Mouse (Mus musculus) adrenal gland, adult 8-10 months (tissue): ENCODE measurements around the gene Zfp334. TPM values are rescaled to one million over a fixed set of nuclear protein-coding genes. Genes with fewer than 3 reads are reported as not detected.

ENCODE experiments used
- total RNA-seq, 4 experiments: library from RNA; stranded (reverse); gene quantifications; 2 replicates each; pipeline ENCODE4 v1.2.4; 2022

The Zfp334 gene
- total RNA-seq, 4 experiments from 2014 or later, result 5.3 to 7.5 (median 6.3) TPM

Other genes with a start within 250 kb of the Zfp334 start
- 1 to 10 TPM; 1.8 to 3.5 (median 2.5) TPM for gene Cdh22, start 153.4 kb downstream of the Zfp334 start, total RNA-seq
- 10 to 100 TPM; 56.7 to 62.1 (median 58.3) TPM for gene Slc35c2, start 100.4 kb downstream of the Zfp334 start, total RNA-seq
- 10 to 100 TPM; 22.8 to 36.2 (median 31.4) TPM for gene Elmo2, start 61.8 kb downstream of the Zfp334 start, total RNA-seq
- not detected for gene Zfp663, start 19.5 kb downstream of the Zfp334 start, total RNA-seq
- gene Ocstamp, start 12.1 kb upstream of the Zfp334 start, total RNA-seq, result under 1 TPM; 0.14 to 0.17 (median 0.16) TPM
- 1 to 10 TPM; 1.1 to 1.5 (median 1.4) TPM for gene Slc13a3, start 85.0 kb upstream of the Zfp334 start, total RNA-seq
- 10 to 100 TPM; 12.5 to 17.3 (median 14.7) TPM for gene Trp53rka, start 105.1 kb upstream of the Zfp334 start, total RNA-seq
- 1 to 10 TPM in 1 of 4 experiments, under 1 TPM in 3; 0.58 to 2.1 (median 0.74) TPM for gene Slc2a10, start 115.5 kb upstream of the Zfp334 start, total RNA-seq
- 1 to 10 TPM; 2.1 to 5.0 (median 3.9) TPM for gene Eya2, start 206.8 kb upstream of the Zfp334 start, total RNA-seq